Mouse (Mus musculus) hindbrain, embryonic 10.5 days (tissue): ENCODE data around the gene Mecr. TPM values are rescaled to one million over a fixed set of nuclear protein-coding genes. Genes with fewer than 3 reads are reported as not detected.
"Not testable (repeated sequence)": the region's sequence is repeated elsewhere in the genome, so short reads cannot be mapped to it uniquely, and the experiment has no call there.

Source experiments
- DNase-seq: peaks from one replicate; pipeline ENCODE4 v3.0.0-alpha.2; 2017; ENCODE audit warnings: low spot score
- H3K27ac ChIP-seq: fragments of 300-500 bp; sonication (generic); 2 replicates; pipeline ENCODE4 v1.5.1; 2016; ENCODE audit warnings: mild to moderate bottlenecking, moderate library complexity
- H3K27me3 ChIP-seq: fragments of 300-500 bp; sonication (generic); 2 replicates; pipeline ENCODE4 v1.6.1; 2016; ENCODE audit warnings: mild to moderate bottlenecking; ENCODE audit not compliant: poor library complexity, insufficient read depth, severe bottlenecking
- H3K36me3 ChIP-seq: fragments of 300-500 bp; sonication (generic); 2 replicates; pipeline ENCODE4 v1.6.1; 2016; ENCODE audit warnings: mild to moderate bottlenecking, moderate library complexity
- H3K4me1 ChIP-seq: fragments of 300-500 bp; sonication (generic); replicated peaks from 2 replicates; pipeline ENCODE4 v1.6.1; 2016; ENCODE audit warnings: mild to moderate bottlenecking
- H3K4me3 ChIP-seq: fragments of 300-500 bp; sonication (generic); 2 replicates; pipeline ENCODE4 v1.5.1; 2016; ENCODE audit warnings: mild to moderate bottlenecking, moderate library complexity
- H3K9me3 ChIP-seq: fragments of 300-500 bp; sonication (generic); 2 replicates; pipeline ENCODE4 v1.6.1; 2016; ENCODE audit warnings: mild to moderate bottlenecking, moderate library complexity
- WGBS: fragments of 180-500 bp; shearing (Covaris S2); methylation state at CpG from one replicate; pipeline ENCODE4 v1.1.7; 2016; 5-methylcytosine and 5-hydroxymethylcytosine counted together
- polyA plus RNA-seq: library from polyadenylated mRNA; unstranded; fragments of >200 nt; fragmentation: Nextera tagmentation; extraction: Ambion mirVana; gene quantifications from 2 replicates; pipeline ENCODE4 v1.2.1, GENCODE M21; 2016

Gene Mecr
- 47.0 and 58.6 TPM in 2 replicates for polyA plus RNA-seq

GRCm38 (mm10) chr4:131843290-131843743 is at the start of gene Mecr:
Gene Mecr, plus strand, starts transcription at chr4:131843470.
- 0% methylated on average over 37 of the region's 37 CpGs for WGBS
- peak within 1 kb of the TSS; percentile 91 for H3K4me3 ChIP-seq
- H3K4me1 ChIP-seq, result peaks cover 51% of the 10 kb centered on the region
- DNase-seq, result peak; percentile 93
- no peaks in the 10 kb centered on the region for H3K36me3 ChIP-seq
- peak within 1 kb of the TSS; percentile 82 for H3K27ac ChIP-seq
- no peaks in the 10 kb centered on the region for H3K9me3 ChIP-seq
- peaks cover 30% of the 10 kb centered on the region for H3K27me3 ChIP-seq

GRCm38 (mm10) chr4:131796312-131797080 is 46.8 kb upstream of the Mecr start:
- no peak for DNase-seq
- Histone ChIP-seq H3K9me3 (no peaks in the 10 kb centered on the region), H3K4me3 (no peak overlapping the region), H3K4me1 (peaks cover 30% of the 10 kb centered on the region), H3K27me3 (no peaks in the 10 kb centered on the region; the same call in 1 of the 2 replicates), H3K27ac (no peak overlapping the region), H3K36me3 (0 out of 2 replicates have a peak, but pooled peaks cover 6% of the 10 kb centered on the region)
- 81% methylated on average over 14 of the region's 14 CpGs for WGBS

- no peaks in the 10 kb centered on the region for H3K9me3 ChIP-seq
- H3K4me3 ChIP-seq, result no peak overlapping the region
- no peaks in the 10 kb centered on the region; the same call in 1 of the 2 replicates for H3K27me3 ChIP-seq
- no peak for DNase-seq
- WGBS, result 78% methylated on average over 7 of the region's 7 CpGs
- peaks cover 33% of the 10 kb centered on the region for H3K4me1 ChIP-seq
- 0 out of 2 replicates have a peak, but pooled peaks cover 6% of the 10 kb centered on the region for H3K36me3 ChIP-seq
- H3K27ac ChIP-seq, result peak overlapping the region; percentile 50; the same call in 1 of the 2 replicates
These were observed 45.8 kb upstream of the Mecr start for GRCm38 (mm10) chr4:131797483-131797882.

- Histone ChIP-seq H3K4me1 (peaks cover 37% of the 10 kb centered on the region), H3K27me3 (no peaks in the 10 kb centered on the region; the same call in 1 of the 2 replicates), H3K4me3 (no peak overlapping the region), H3K27ac (peak overlapping the region; percentile 50; the same call in 1 of the 2 replicates), H3K36me3 (0 out of 2 replicates have a peak, but pooled peaks cover 6% of the 10 kb centered on the region), H3K9me3 (no peaks in the 10 kb centered on the region)
- 44% methylated on average over 12 of the region's 12 CpGs for WGBS
- peak; percentile 25 for DNase-seq
These were observed 45.4 kb upstream of the Mecr start for GRCm38 (mm10) chr4:131797920-131798319.

- Histone ChIP-seq H3K4me1 (peaks cover 48% of the 10 kb centered on the region), H3K27me3 (no peaks in the 10 kb centered on the region; the same call in 1 of the 2 replicates), H3K27ac (peak overlapping the region; percentile 13), H3K9me3 (no peaks in the 10 kb centered on the region), H3K36me3 (0 out of 2 replicates have a peak, but pooled peaks cover 6% of the 10 kb centered on the region), H3K4me3 (no peak overlapping the region)
- WGBS, result 22% methylated on average over 4 of the region's 4 CpGs
- peak; percentile 29 for DNase-seq
These were observed 44.3 kb upstream of the Mecr start for GRCm38 (mm10) chr4:131798968-131799367.

GRCm38 (mm10) chr4:131803846-131804245 is 39.4 kb upstream of the Mecr start:
- Histone ChIP-seq H3K27ac (no peak overlapping the region), H3K4me3 (no peak overlapping the region)

GRCm38 (mm10) chr4:131804732-131805131 is 38.5 kb upstream of the Mecr start:
- peaks cover 20% of the 10 kb centered on the region for H3K4me1 ChIP-seq
- not testable (repeated sequence) for H3K9me3 ChIP-seq, H3K27ac ChIP-seq, H3K27me3 ChIP-seq, DNase-seq, H3K36me3 ChIP-seq, H3K4me3 ChIP-seq
- WGBS, result 86% methylated on average over 4 of the region's 6 CpGs

More at GRCm38 (mm10) chr4:131803846-131804245, 39.4 kb upstream of the Mecr start:
- 0 out of 2 replicates have a peak, but pooled peaks cover 6% of the 10 kb centered on the region for H3K36me3 ChIP-seq
- H3K9me3 ChIP-seq, result no peaks in the 10 kb centered on the region
- DNase-seq, result no peak
- 82% methylated on average over 9 of the region's 9 CpGs for WGBS
- peaks cover 29% of the 10 kb centered on the region for H3K4me1 ChIP-seq
- H3K27me3 ChIP-seq, result no peaks in the 10 kb centered on the region

- Histone ChIP-seq H3K4me1 (peaks cover 19% of the 10 kb centered on the region), H3K27ac (no peak overlapping the region), H3K36me3 (0 out of 2 replicates have a peak, but pooled peaks cover 4% of the 10 kb centered on the region), H3K9me3 (no peaks in the 10 kb centered on the region), H3K4me3 (no peak overlapping the region), H3K27me3 (no peaks in the 10 kb centered on the region)
- no peak for DNase-seq
- WGBS, result 86% methylated on average over 3 of the region's 3 CpGs
These were observed 38.0 kb upstream of the Mecr start for GRCm38 (mm10) chr4:131805255-131805654.

GRCm38 (mm10) chr4:131812458-131812857 is 30.8 kb upstream of the Mecr start:
- H3K27ac ChIP-seq, result no peak overlapping the region
- no peaks in the 10 kb centered on the region for H3K36me3 ChIP-seq
- H3K4me1 ChIP-seq, result no peaks in the 10 kb centered on the region
- DNase-seq, result no peak
- no peaks in the 10 kb centered on the region for H3K27me3 ChIP-seq
- H3K9me3 ChIP-seq, result no peaks in the 10 kb centered on the region
- 86% methylated on average over 11 of the region's 11 CpGs for WGBS
- H3K4me3 ChIP-seq, result no peak overlapping the region

GRCm38 (mm10) chr4:131813798-131814197 is 29.5 kb upstream of the Mecr start:
- H3K9me3 ChIP-seq, result no peaks in the 10 kb centered on the region
- 93% methylated on average over 7 of the region's 7 CpGs for WGBS
- H3K36me3 ChIP-seq, result peaks cover 3% of the 10 kb centered on the region
- H3K4me3 ChIP-seq, result no peak overlapping the region
- 0 out of 2 replicates have a peak, but pooled peaks cover 2% of the 10 kb centered on the region for H3K4me1 ChIP-seq
- DNase-seq, result no peak
- H3K27ac ChIP-seq, result no peak overlapping the region
- no peaks in the 10 kb centered on the region; the same call in 1 of the 2 replicates for H3K27me3 ChIP-seq

- no peak for DNase-seq
- peaks cover 8% of the 10 kb centered on the region; the same call in 1 of the 2 replicates for H3K4me1 ChIP-seq
- H3K27me3 ChIP-seq, result peaks cover 8% of the 10 kb centered on the region; the same call in 1 of the 2 replicates
- no peaks in the 10 kb centered on the region for H3K9me3 ChIP-seq
- H3K27ac ChIP-seq, result no peak overlapping the region
- peaks cover 12% of the 10 kb centered on the region for H3K36me3 ChIP-seq
- no peak overlapping the region for H3K4me3 ChIP-seq
- 88% methylated on average over 10 of the region's 10 CpGs for WGBS
These were observed 28.4 kb upstream of the Mecr start for GRCm38 (mm10) chr4:131814869-131815268.

GRCm38 (mm10) chr4:131815774-131816173 is 27.5 kb upstream of the Mecr start:
- no peak overlapping the region for H3K4me3 ChIP-seq
- 85% methylated on average over 10 of the region's 10 CpGs for WGBS
- H3K27me3 ChIP-seq, result peaks cover 12% of the 10 kb centered on the region; the same call in 1 of the 2 replicates
- DNase-seq, result no peak
- H3K9me3 ChIP-seq, result no peaks in the 10 kb centered on the region
- H3K36me3 ChIP-seq, result peaks cover 13% of the 10 kb centered on the region
- H3K27ac ChIP-seq, result no peak overlapping the region
- peaks cover 17% of the 10 kb centered on the region for H3K4me1 ChIP-seq

- peaks cover 17% of the 10 kb centered on the region for H3K36me3 ChIP-seq
- H3K27me3 ChIP-seq, result peaks cover 12% of the 10 kb centered on the region; the same call in 1 of the 2 replicates
- 57% methylated on average over 23 of the region's 23 CpGs for WGBS
- H3K4me1 ChIP-seq, result peaks cover 29% of the 10 kb centered on the region
- H3K9me3 ChIP-seq, result no peaks in the 10 kb centered on the region
- DNase-seq, result no peak
- no peak overlapping the region for H3K27ac ChIP-seq
- H3K4me3 ChIP-seq, result no peak overlapping the region
These were observed 24.3 kb upstream of the Mecr start for GRCm38 (mm10) chr4:131818926-131819325.
